Mouse (Mus musculus): ENCODE measurements around the gene Unc119b.
"Not testable (repeated sequence)": the region's sequence is repeated elsewhere in the genome, so short reads cannot be mapped to it uniquely, and the experiment has no call there.

Gene Unc119b

DNA sequence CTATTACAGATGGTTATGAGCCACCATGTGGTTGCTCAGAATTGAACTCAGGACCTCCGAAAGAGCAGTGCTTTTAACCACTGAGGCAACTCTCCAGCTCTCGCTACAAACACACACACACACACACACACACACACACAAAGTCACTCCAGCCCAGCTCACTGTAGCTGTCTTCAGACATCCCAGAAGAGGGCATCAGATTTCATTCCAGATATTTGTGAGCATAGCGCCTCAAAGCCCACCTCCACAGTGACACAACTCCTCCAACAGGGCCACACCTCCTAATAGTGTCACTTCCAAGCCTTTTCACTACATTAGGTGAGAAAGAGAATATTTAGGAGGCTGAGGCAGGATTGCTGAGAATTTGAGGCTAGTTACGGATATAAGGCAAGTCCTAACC, 4.3 kb upstream of the Unc119b start:
- no peak for DNase-seq (ENCODE audit: low spot score in 2 of 2)

DNA sequence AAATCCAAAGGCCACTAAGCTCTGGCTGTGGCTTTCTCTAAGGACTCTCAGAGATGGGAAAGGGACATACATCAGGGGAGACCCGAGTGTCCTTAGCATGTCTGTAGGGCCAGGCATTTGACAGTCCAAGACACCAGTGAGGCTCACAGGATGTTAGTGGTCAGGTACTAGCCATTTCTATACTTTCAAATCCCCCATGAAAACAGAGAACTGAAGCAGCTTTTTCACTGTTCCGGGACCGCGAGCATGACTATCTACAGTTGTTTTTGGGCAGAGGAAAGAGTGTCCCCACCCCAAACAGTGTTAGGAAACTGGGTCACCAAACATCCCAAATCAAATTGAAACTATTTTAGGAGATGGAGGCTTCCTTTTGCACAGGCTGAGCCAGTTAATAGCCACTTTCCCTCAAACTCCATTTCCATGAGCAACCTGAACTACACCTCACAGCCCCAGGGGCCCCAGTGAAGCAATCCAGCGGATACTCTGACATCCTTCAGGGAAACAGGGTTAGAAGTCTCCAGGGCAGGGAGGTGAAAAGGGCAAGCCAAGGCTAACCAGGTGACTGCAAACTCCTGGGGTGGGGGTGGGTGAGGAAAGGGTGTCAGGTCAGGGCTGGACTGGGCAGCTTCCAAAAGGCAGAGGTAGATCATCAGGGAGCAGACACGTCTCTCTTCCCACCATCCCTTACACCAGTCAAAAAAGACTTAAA, 1.3 kb downstream of the Unc119b start:
- DNase-seq (ENCODE audit: low spot score in 2 of 2), result no peak

DNA sequence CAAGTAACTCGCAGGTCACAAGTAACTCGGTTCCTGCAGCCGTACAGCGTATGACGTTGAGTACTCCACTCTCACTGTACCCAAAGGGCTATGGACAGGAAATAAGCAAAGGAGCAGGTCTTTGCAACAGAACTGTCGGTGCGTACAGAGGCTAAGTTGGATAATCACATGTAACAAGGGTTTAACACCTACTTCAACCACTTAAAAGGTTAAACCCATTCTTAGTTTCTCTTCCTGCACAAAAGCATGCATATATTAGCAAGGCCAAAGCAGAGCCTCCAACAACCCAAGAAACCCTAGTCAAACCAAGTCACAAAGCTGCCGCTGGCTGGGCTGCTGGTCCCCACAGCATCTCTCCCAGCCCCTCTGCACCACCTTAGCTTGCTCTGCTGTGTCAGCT, 2.3 kb downstream of the Unc119b start:
- DNase-seq (ENCODE audit: low spot score in 2 of 2), result no peak

DNA sequence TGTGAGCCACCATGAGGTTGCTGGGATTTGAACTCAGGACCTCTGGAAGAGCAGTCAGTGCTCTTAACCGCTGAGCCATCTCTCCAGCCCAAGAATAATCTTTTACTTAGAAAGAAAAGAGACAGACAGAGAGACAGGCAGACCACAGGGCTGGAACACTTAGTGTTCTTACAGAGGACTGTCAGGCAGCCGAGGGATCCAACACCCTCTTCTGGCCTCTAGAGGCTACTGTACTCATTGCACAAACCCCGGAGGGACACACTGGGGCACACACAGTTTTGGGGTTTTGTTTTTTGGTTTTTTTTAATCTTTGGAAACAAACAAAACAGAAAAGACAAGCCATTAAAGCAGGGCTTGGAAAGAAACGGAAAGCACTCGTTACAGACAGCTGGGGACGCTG, 5.4 kb downstream of the Unc119b start:
- DNase-seq (ENCODE audit: low spot score in 2 of 2), result no peak

DNA sequence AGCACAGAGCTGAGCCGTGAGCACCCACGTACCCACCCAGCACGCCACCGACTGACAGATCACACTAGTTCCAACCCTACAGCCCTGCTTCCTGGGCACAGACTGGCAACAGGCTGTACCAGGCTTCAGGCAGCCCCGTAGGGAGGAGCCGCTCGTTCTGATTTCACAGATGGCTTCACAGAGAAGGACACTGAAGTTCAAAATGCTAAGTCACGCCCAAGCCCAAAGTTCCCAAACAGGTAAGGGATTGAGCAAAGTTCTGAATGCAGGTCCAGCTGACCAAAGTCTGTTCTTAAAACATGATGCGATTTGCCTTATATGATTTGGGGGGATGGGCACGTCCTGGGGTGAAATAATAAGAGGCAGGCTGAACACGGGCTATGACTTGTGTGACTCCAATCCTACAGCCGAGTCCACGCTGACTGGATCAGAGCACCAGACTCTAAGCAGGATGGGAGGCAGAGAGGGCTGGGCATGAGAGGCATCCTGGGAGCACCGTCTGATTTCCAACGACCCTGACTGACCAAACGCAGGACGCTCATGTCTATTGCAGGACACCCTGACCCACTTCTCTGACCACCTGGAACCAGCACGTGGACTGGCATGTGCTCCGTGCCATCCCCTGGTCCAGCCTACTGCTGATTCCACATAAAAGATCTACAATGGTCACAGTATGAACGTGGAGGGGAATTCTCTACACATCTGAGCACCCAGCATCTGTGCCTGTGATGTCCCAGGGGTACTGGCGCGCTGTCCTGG, 7.2 kb downstream of the Unc119b start:
- no peak for DNase-seq (ENCODE audit: low spot score in 2 of 2)

DNA sequence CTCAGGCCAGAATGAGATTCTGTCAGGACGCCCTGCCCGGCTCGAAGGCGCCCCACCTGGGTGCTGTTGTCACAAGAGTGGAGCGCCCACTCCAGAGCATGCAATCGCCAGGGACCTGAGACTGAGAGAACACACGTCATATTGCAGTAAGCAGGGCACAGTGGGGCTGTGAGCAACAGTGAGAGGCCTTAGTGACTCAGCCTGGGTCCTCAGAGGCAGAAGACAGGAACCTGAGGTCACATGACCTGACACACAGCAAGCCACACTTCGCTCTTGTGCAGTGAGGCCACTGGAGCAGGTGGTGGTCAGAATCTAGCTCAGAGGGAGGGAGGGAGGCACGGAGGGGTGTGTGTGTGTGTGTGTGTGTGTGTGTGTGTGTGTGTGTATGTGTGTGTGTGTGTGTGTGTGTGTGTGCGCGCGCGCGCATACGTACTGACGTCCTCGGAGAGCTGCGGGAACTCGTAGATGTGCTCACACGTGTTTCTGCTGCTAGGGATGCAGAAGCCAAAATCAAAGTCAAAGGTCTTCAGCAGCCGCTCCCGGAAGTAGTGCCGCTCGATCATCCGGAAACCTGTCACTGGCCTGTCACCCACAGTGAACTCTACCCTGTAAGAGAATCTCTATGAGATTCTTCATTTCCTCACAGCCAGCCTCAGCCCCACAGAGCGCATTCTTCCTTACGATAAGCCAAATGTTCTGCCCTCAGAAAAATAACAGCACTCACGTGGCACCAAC, 8.0 kb downstream of the Unc119b start:
- DNase-seq (ENCODE audit: low spot score in 2 of 2), result no peak

DNA sequence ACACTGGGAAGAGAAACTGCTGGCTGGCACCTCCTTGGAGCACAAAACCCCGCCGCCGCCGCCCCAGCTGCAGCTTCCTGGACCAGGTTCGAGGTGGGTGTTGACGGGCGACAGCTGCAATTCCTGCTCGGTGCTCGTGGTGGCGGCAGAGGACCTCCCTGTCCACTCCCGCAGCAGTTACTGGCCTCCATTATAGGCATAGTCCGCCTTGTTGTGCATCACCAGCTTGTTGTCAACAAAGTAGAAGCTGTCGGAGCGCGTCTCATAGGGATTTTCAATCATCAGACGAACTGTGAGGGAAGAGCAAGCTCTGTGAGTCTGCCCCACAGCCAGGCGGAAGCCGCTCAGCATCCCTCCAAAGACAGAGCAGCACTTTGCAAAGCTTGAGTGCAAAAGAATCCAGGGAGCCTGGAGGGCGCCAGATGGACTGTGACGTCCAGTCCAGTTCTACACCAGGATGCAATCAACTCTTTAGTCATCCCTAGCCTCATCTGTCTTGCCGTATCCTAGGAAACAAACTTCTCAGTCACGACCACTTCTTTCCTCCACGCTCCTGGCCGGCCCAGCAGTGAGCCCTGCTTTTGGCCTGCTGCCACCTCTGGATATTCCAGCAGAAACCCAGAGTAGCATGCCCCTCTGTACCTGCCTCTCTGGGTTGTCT, 9.4 kb downstream of the Unc119b start:
- DNase-seq (ENCODE audit: low spot score in 2 of 2), result peak; percentile 67 to 82

DNA sequence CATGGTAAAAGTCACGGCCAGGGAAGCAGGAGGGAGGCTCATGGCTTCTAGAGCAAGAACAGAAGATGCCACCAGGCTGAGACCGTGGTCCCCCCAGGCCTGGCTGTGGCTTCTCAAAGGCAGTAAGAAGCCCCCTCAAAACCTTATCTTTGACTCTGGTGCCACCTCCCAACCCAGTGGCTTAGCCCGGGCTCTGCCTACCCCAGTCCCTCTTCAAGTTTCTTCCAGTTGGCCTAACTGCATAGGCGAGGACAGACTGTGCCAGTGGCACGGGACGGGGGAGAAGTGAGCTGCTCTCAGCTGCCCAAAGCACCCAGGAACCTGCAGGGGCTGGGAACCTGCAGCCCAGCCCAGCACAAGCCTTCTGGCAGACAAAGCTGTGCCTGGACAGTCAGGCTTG, 10.1 kb downstream of the Unc119b start:
- DNase-seq (ENCODE audit: low spot score in 2 of 2), result no peak

DNA sequence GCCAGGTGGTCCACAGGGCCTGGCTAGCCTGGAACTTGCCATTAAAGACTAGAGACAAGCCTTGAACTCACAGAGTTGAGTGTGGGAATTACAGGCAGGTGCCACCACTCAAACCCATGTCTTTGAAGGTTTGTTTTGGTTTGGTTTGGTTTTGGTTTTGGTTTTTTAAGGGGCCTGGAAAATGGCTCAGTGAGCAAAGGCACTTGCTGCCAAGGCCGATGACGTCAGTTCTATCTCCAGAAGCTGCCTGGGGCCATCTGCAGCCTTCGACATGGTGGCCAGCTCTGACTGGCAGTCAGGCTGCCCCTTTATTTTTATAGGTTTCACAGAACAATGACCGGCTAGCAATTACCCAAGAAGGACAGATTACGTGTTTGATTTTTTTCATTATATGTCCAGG, 13.8 kb downstream of the Unc119b start:
- DNase-seq (ENCODE audit: low spot score in 2 of 2), result no peak

DNA sequence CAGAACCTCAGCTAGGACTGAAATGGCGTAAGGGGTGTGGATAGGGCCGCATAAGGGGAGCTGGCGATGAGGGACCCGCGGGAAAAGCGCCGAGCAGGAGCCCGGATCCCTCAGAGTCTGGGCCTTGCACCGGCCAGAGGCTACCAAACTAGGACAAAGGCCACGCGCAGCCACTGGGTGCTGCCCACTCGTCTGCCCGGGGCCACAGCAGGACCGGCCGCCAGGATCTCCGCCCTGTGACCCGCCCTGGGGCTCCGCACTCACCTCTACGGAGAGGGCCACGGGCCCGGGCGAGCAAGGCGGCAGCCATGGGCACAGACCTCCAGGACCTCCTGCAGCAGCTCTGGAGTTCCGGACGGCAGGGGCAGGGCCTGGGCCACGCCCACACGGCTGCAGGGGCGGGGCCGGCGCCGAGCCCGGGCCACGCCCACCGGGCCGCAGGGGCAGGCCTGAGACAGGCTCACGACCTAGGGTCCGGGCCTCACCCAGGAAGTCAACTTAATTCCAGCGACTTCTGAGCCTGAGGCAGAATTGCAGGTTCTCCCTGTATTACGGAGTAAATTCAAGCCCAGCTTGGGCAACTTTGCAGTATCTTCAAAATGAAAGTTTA, 15.7 kb downstream of the Unc119b start, which contains the start of gene Acads:
Gene Acads (minus strand): TSS at position 386 of the 610 bp plus-strand sequence.
- peak; percentile 59 to 72 for DNase-seq (ENCODE audit: low spot score in 2 of 2)

DNA sequence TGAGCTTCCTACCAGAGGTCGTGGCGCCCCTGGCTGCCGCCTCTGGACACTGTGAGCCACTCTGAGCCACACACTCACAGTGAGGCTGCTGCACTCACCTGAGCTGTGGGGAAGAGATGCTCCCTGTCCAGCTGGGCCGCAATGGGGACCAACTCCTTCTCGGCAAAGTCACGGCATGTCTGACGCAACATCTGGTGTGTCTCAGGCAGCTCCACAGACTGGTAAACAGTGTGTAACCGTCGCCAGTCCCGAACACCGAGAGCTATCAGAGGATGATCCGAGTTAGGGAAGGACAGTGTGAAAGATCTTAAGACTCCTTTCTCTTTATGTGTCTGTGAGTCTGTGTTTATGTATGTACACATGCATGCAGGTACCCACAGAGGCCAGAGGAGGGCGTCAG, 17.3 kb downstream of the Unc119b start:
- no peak for DNase-seq (ENCODE audit: low spot score in 2 of 2)

DNA sequence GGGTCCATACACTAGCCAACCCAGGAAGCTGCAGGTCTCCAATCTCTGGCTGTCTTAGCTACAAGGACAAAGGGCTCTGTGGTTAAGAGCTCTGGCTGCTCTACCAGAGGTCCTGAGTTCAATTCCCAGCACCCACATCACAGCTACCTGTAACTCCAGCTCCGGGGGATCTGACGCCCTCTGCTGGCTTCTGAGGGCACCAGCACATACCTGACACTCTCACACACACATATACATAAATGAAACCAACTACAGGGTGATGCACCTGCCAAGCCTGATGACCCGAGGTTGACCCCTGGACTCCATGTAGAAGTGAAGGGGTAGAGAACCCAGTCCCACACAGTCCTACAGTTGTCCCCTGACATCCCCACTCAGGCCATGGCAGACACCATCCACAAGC, 18.3 kb downstream of the Unc119b start:
- no peak for DNase-seq (ENCODE audit: low spot score in 2 of 2)

DNA sequence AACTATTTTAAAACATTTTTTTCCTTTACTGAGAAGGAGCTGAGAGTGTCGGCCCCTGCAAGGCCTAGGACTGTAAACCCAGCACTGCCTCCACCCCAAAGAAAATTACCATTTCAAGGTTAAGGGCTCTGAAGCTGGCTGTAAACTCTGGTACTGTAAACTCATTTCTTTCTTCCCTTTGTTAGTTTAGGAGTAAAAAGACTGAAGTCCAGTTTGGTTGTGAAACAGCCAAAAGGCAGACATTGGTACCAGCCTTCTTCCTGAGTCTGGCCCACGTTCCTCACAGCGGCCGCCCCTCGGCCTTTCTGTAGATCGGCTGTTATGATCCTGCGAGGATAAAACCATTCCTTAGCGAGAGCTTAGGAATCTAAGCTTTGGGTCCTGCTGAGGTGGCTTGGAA, 20.3 kb downstream of the Unc119b start:
- no peak for DNase-seq (ENCODE audit: low spot score in 2 of 2)

DNA sequence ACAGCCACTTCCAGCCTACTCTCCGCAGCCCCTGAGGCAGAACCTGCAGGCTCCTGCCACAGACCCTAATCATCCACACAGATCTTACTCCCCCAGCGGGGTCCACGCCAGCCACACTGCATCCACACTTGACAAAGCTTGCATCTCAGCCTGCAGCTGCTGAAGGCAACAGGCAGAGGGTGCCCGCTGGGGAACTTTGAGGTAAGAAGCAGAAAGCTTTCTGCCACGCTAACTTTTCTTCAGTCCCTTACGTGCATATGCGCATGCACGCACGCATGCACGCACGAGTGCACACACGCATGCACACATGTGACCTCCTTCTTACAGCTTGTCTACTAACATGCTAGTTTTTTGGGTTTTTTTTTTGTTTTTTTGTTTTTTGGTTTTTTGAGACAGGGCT, 21.5 kb downstream of the Unc119b start:
- DNase-seq (ENCODE audit: low spot score in 2 of 2), result no peak

DNA sequence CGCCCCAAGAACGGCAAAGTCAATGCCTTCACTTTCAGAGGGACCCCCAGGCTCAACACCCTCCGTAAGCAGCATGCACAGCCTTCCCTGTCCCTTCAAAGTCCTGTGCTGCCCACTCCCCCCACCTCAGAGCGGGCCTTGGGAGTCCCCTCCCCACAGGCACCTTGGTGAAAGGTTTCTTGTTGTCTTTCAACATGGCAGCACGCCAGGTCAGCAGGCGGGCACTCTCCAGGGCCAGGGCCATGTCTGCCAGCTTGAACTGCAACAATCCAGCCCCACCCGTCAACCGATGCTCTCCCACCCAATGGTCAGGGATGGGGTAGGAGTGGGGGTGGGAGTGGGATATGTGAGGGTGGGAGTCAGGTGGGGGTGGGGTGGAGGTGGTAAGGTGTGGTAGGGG, 23.6 kb downstream of the Unc119b start:
- no peak for DNase-seq (ENCODE audit: low spot score in 2 of 2)

DNA sequence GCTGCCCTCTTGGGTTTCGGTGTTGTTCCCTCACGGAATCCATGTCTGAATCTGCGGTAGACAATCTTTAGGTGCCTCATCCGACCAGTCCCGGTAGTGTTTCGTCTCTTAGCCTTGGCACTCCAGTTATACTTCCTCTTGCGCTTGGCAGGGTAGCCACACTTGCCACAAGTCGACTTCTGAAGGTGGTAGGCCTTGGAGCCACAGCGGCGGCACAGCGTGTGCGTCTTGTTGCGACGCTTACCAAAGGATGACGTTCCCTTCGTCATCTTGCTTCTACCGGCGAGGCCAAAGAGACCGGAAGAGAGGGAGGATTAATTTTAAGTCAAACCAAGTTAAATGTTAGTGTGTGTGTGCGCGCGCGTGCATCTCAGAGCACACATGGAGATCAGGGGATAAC, 31.5 kb downstream of the Unc119b start:
- DNase-seq (ENCODE audit: low spot score in 2 of 2), result not testable (repeated sequence)

DNA sequence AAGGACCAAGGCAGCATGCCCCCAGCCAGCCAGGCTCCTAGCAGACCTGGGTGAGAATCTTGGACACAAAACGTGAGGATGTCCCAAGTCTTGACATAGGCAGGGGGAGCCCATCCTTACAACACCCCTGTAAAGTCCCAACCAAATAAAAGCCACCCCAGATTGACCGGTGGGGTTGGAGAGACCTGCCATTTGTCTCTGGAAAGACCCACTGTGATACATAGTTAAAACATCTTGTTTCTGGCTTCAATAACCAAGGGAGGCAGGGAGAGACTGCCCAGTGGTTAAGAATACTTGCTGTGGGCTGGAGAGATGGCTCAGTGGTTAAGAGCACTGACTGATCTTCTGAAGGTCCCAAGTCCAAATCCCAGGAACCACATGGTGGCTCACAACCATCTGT, 32.5 kb downstream of the Unc119b start:
- DNase-seq (ENCODE audit: low spot score in 2 of 2), result no peak

DNA sequence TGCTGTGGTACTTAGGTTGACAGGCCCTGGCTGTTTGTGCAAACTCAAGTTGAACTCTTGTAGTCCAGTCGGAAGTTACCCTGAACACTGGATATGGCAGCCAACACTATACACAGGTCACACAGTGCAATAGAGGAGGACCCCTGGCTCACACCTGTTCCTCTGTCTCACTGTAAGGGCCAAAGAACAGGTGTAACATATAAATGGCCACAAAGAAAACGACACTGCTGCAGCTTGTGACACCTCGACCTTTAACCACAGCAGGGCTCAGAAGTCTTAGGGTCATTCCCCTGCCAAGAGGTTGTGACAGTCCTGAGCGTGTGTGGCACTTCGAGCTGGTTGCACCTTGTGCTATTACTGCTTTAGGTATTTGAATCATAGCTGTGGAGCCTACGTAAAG, 34.3 kb downstream of the Unc119b start:
- no peak for DNase-seq (ENCODE audit: low spot score in 2 of 2)

DNA sequence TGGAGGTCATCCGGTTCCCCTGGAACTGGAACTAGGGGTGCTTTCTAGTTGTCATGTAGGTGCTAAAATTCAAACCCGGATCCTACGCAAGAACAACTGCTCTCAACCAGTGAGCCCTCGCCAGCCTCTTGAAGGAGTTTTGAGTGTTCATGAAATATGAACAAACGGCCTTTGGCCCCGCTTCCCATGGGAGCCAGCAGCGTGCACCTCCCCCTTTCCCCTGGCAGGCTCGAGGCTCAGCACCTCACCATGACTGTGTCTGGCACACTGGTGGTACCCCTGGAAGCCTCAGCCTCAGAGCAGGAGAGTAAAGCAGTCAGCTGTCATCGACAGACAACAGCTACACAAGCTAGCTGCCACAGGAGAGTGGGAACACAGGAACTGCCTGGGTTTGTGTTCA, 34.8 kb downstream of the Unc119b start:
- no peak for DNase-seq (ENCODE audit: low spot score in 2 of 2)

DNA sequence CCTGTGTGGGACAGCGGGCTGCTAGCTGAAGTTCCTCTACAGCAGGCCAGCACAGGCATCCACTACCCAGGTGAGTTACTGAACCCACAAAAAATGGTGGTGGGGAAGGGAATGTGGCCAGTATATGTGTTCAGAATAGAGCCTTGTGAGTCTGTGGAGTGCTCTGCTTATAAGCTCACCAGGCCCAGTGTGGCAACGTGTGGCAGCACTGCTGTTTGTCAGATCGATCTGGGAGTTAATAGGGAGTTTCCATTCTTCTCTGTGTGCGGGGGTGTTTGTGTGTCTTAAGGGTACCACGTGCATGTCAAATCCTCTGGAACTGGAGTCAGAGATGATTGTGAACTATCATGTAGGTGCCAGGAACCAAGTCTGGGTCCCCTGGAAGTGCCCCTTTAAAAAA, 35.2 kb downstream of the Unc119b start:
- no peak for DNase-seq (ENCODE audit: low spot score in 2 of 2)

DNA sequence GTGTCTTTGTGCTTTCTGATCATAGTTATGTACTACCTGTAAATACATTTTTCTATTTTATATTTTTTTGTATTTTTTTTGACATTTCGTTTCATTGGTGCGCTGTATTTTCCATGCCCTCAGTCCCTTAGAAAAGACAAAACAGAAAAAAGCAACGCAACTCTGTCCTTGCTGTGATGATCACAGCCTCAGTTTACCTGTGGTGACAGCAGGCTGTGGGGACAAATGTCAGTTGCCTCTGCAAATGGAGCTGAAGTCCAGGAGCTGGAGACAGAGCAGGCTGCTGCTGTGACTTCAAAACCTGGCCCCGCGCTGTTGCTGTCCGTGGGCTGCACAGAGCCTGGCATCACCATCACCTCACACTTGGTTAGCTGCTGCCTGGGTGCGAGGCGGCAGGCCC, 36.6 kb downstream of the Unc119b start, which contains the start of gene Gm10401:
Gene Gm10401 (minus strand): TSS at position 101 of the 400 bp plus-strand sequence.
- DNase-seq (ENCODE audit: low spot score in 2 of 2), result no peak

DNA sequence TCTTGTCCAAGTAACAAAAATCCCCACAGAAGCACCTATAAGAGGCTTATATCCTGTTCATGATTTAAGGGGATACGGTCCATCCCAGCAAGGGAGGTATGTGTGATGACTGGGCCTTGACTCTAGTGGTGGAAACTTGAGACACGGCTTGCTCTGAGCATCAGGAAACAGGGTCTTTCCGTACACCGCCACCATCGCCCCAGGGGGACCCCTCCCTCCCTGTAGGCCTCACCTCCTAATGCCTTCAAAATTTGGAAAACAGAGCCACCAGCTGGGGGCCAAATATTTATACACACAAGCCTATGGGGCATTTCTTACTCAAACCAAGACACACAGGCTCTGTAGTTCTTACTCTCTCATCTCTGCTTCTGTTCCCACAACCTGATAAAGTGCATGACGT, 43.0 kb downstream of the Unc119b start:
- no peak for DNase-seq (ENCODE audit: low spot score in 2 of 2)

Data from frontal cortex, postnatal 10 days (tissue).